Comparison of ENCODE assay signal across 8 mouse cellular contexts in genomic region chr9:96844798-96845209, GRCm38 (mm10). TPM values are rescaled to one million over a fixed set of nuclear protein-coding genes. Genes with fewer than 3 reads are reported as not detected.
A peak's percentile ranks its signal among the peaks of the same experiment; 100 is the strongest.
DNase-seq lines count a peak whose midpoint lies in the region; ATAC-seq and TF ChIP-seq lines count a peak whose summit lies in the region.

No protein-coding gene starts in this region.

- H3K9ac ChIP-seq in hindbrain, embryonic 13.5 days, result no peak overlapping the region
- no peak overlapping the region for H3K9ac ChIP-seq in hindbrain, embryonic 11.5 days (ENCODE audit: low read depth, low read length)
- H3K9ac ChIP-seq in forebrain, postnatal 0 days, result no peak overlapping the region
- no peak overlapping the region for H3K9ac ChIP-seq in hindbrain, embryonic 15.5 days
- H3K9ac ChIP-seq in stomach, embryonic 15.5 days, result no peak overlapping the region

- H3K27ac ChIP-seq in hindbrain, embryonic 13.5 days, result no peak overlapping the region
- H3K27ac ChIP-seq in hindbrain, embryonic 11.5 days (ENCODE audit: low read depth, low read length), result no peak overlapping the region
- no peak overlapping the region for H3K27ac ChIP-seq in forebrain, postnatal 0 days (ENCODE audit: low read depth, low read length)
- H3K27ac ChIP-seq in hindbrain, embryonic 15.5 days (replicated peaks), result no peak overlapping the region
- no peak overlapping the region for H3K27ac ChIP-seq in stomach, embryonic 15.5 days

- H3K27me3 ChIP-seq in hindbrain, embryonic 13.5 days, result no peaks in the 10 kb centered on the region
- H3K27me3 ChIP-seq in hindbrain, embryonic 11.5 days (ENCODE audit: control insufficient read depth, insufficient read depth, low read length), result no peaks in the 10 kb centered on the region
- no peaks in the 10 kb centered on the region for H3K27me3 ChIP-seq in forebrain, postnatal 0 days (ENCODE audit: insufficient read depth, low read length)
- H3K27me3 ChIP-seq in hindbrain, embryonic 15.5 days, result no peaks in the 10 kb centered on the region
- H3K27me3 ChIP-seq in stomach, embryonic 15.5 days (replicated peaks), result no peaks in the 10 kb centered on the region

- H3K9me3 ChIP-seq in hindbrain, embryonic 13.5 days, result peaks cover 9% of the 10 kb centered on the region; the same call in 1 of the 2 replicates
- no peaks in the 10 kb centered on the region for H3K9me3 ChIP-seq in hindbrain, embryonic 11.5 days (ENCODE audit: control insufficient read depth, low read length)
- no peaks in the 10 kb centered on the region for H3K9me3 ChIP-seq in forebrain, postnatal 0 days (ENCODE audit: low read length)
- no peaks in the 10 kb centered on the region for H3K9me3 ChIP-seq in hindbrain, embryonic 15.5 days
- H3K9me3 ChIP-seq in stomach, embryonic 15.5 days, result no peaks in the 10 kb centered on the region

- peaks cover 37% of the 10 kb centered on the region for H3K4me1 ChIP-seq in hindbrain, embryonic 13.5 days (replicated peaks)
- no peaks in the 10 kb centered on the region; the same call in none of the 2 replicates for H3K4me1 ChIP-seq in hindbrain, embryonic 11.5 days (replicated peaks; ENCODE audit: control insufficient read depth, insufficient read depth, low read length)
- no peaks in the 10 kb centered on the region for H3K4me1 ChIP-seq in forebrain, postnatal 0 days (ENCODE audit: insufficient read depth)
- peaks cover 11% of the 10 kb centered on the region for H3K4me1 ChIP-seq in hindbrain, embryonic 15.5 days (replicated peaks)
- 0 out of 2 replicates have a peak, but pooled peaks cover 2% of the 10 kb centered on the region for H3K4me1 ChIP-seq in stomach, embryonic 15.5 days

- peak; percentile 41 for ATAC-seq in hindbrain, embryonic 13.5 days (ENCODE audit: low FRiP score)
- ATAC-seq in hindbrain, embryonic 11.5 days (ENCODE audit: low FRiP score), result no peak
- ATAC-seq in forebrain, postnatal 0 days, result peak; percentile 78; the same call in 1 of the 2 replicates
- ATAC-seq in hindbrain, embryonic 15.5 days (ENCODE audit: low FRiP score, low read depth), result 0 out of 2 replicates have a peak, but pooled peaks have one; percentile 9
- peak; percentile 41; the same call in 1 of the 2 replicates for ATAC-seq in stomach, embryonic 15.5 days (ENCODE audit: insufficient read depth, low FRiP score, low read depth)
- ATAC-seq in monocyte, adult 5-6 weeks (replicated peaks; ENCODE audit: insufficient number of reproducible peaks, low FRiP score, low TSS enrichment, poor library complexity, severe bottlenecking), result no peak

- intact Hi-C loops in left cerebral cortex, postnatal 14 days (cut with DNase I), result no loop called here

- no peak overlapping the region for H3K4me2 ChIP-seq in hindbrain, embryonic 13.5 days
- H3K4me2 ChIP-seq in hindbrain, embryonic 11.5 days (replicated peaks; ENCODE audit: low read depth, low read length), result no peak overlapping the region
- no peak overlapping the region for H3K4me2 ChIP-seq in forebrain, postnatal 0 days (ENCODE audit: low read depth)
- no peak overlapping the region for H3K4me2 ChIP-seq in hindbrain, embryonic 15.5 days
- no peak overlapping the region for H3K4me2 ChIP-seq in stomach, embryonic 15.5 days

- no peak for DNase-seq in hindbrain, embryonic 11.5 days (ENCODE audit: low spot score)
- DNase-seq in adipocyte (ENCODE audit: low spot score), result peak; percentile 42
- no peak for DNase-seq in forebrain, postnatal 0 days
- peak; percentile 64 to 82 for DNase-seq in left cerebral cortex, postnatal 14 days (ENCODE audit: low spot score in 2 of 2)

- H3K4me3 ChIP-seq in hindbrain, embryonic 13.5 days, result no peak overlapping the region
- H3K4me3 ChIP-seq in hindbrain, embryonic 11.5 days (ENCODE audit: low read depth, low read length), result no peak overlapping the region
- no peak overlapping the region for H3K4me3 ChIP-seq in forebrain, postnatal 0 days (ENCODE audit: low read depth, low read length)
- H3K4me3 ChIP-seq in hindbrain, embryonic 15.5 days, result no peak overlapping the region
- H3K4me3 ChIP-seq in stomach, embryonic 15.5 days (replicated peaks), result no peak overlapping the region

- TF ChIP-seq CTCF in forebrain, postnatal 0 days (IDR thresholded peaks at IDR 0.05; ENCODE audit: low read depth), result no peak

- 52% methylated on average over 3 of the region's 3 CpGs for WGBS in hindbrain, embryonic 13.5 days
- WGBS in hindbrain, embryonic 11.5 days, result 65% methylated on average over 3 of the region's 3 CpGs
- 52% methylated on average over 3 of the region's 3 CpGs for WGBS in forebrain, postnatal 0 days
- WGBS in hindbrain, embryonic 15.5 days, result 49% methylated on average over 3 of the region's 3 CpGs
- 62% methylated on average over 3 of the region's 3 CpGs for WGBS in stomach, embryonic 15.5 days

- 0 out of 2 replicates have a peak, but pooled peaks cover 4% of the 10 kb centered on the region for H3K36me3 ChIP-seq in hindbrain, embryonic 13.5 days
- H3K36me3 ChIP-seq in hindbrain, embryonic 11.5 days (ENCODE audit: control insufficient read depth, insufficient read depth, low read length), result no peaks in the 10 kb centered on the region
- no peaks in the 10 kb centered on the region for H3K36me3 ChIP-seq in forebrain, postnatal 0 days (ENCODE audit: insufficient read depth)
- H3K36me3 ChIP-seq in hindbrain, embryonic 15.5 days, result no peaks in the 10 kb centered on the region
- H3K36me3 ChIP-seq in stomach, embryonic 15.5 days, result no peaks in the 10 kb centered on the region

RNA-seq across cellular contexts. Expression of gene Pxylp1, which starts 47.7 kb away (rescaled TPM):
- polyA plus RNA-seq in hindbrain, embryonic 13.5 days (2015; fragmentation: Nextera tagmentation; extraction: Ambion mirVana), result 55.7 and 57.4 TPM in 2 replicates
- 40.3 and 44.1 TPM in 2 replicates for polyA plus RNA-seq in hindbrain, embryonic 11.5 days (2014; fragmentation: Nextera tagmentation; extraction: Ambion mirVana)
- total RNA-seq in forebrain, postnatal 0 days (2014; rRNA removed), result 25.2 and 35.1 TPM in 2 replicates
- 14.9 and 22.6 TPM in 2 replicates for polyA plus RNA-seq in forebrain, postnatal 0 days (2015; fragmentation: Nextera tagmentation; extraction: Ambion mirVana)
- 32.6 and 39.0 TPM in 2 replicates for polyA plus RNA-seq in hindbrain, embryonic 15.5 days (2015; fragmentation: Nextera tagmentation; extraction: Ambion mirVana)
- 10 to 100 TPM; 13.4 to 17.8 TPM for total RNA-seq in left cerebral cortex, postnatal 14 days (2021)
- 29.7 and 31.7 TPM in 2 replicates for polyA plus RNA-seq in stomach, embryonic 15.5 days (2015; fragmentation: Nextera tagmentation; extraction: Ambion mirVana)
- 6.8 to 21.3 TPM (median 8.5 TPM) in 3 replicates for total RNA-seq in monocyte, adult 5-6 weeks (2017)

Comparison
In these comparisons a context has a peak if more than half of its experiments do, and no peak if none do; other contexts are left out.
1. ATAC-seq: peak in hindbrain, embryonic 13.5 days (single experiment), forebrain, postnatal 0 days (single experiment), hindbrain, embryonic 15.5 days (single experiment) and stomach, embryonic 15.5 days (single experiment); none in hindbrain, embryonic 11.5 days (single experiment) and monocyte, adult 5-6 weeks (single experiment).
2. DNase-seq: peak in adipocyte (single experiment) and left cerebral cortex, postnatal 14 days (2 of 2); none in hindbrain, embryonic 11.5 days (single experiment) and forebrain, postnatal 0 days (single experiment).